Mouse (Mus musculus): ENCODE data around the gene Cnn1.

DNA sequence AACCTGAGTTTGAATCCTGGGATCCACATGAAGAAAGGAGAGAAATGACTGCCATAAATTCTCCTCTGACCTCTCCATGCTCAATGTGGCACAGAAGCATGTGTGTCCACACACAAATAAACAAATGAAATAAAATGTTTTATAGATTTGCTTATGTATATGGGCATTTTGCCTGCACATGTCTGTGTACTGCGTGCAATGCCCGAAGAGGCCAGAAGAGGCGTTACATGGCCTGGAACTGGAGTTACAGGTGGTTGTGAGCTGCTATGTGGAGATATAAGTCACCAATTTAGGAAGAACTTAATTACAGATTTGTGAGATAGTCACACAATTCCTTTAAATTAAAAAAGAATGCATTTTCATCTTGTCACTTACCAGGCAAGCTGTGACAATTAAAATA is 54.8 kb downstream of the Cnn1 start:
- TF ChIP-seq CTCF (IDR thresholded peaks at IDR 0.05; ENCODE audit: low read depth, low read length): peak; percentile 22
- no peak for TF ChIP-seq POLR2A (IDR thresholded peaks at IDR 0.05; ENCODE audit: insufficient read depth, low read length)

Data from ES-Bruce4 (cell line).